Mouse (Mus musculus) forebrain, embryonic 13.5 days (tissue): Measurements from ENCODE around the gene Proser1. TPM values are rescaled to one million over a fixed set of nuclear protein-coding genes. Genes with fewer than 3 reads are reported as not detected.

ENCODE experiments used
- ATAC-seq: fragments of 200-750 bp; cut with Nextera tagmentation; 2 replicates; pipeline ENCODE4 v1.8.0; 2017
- H3K27ac ChIP-seq: fragments of 300-500 bp; sonication (generic); 2 replicates; pipeline ENCODE4 v1.5.1; 2015; ENCODE audit warnings: inconsistent platforms, mild to moderate bottlenecking, moderate library complexity
- H3K27me3 ChIP-seq: fragments of 300-500 bp; sonication (generic); 2 replicates; pipeline ENCODE4 v1.6.1; 2015; ENCODE audit warnings: mild to moderate bottlenecking, inconsistent platforms
- H3K36me3 ChIP-seq: fragments of 300-500 bp; sonication (generic); 2 replicates; pipeline ENCODE4 v1.6.1; 2015; ENCODE audit warnings: mild to moderate bottlenecking, inconsistent platforms; ENCODE audit not compliant: poor library complexity, severe bottlenecking
- H3K4me1 ChIP-seq: fragments of 300-500 bp; sonication (generic); 2 replicates; pipeline ENCODE4 v1.6.1; 2015; ENCODE audit warnings: inconsistent platforms
- H3K4me2 ChIP-seq: fragments of 300-500 bp; sonication (generic); 2 replicates; pipeline ENCODE4 v1.6.1; 2015; ENCODE audit warnings: inconsistent platforms, mild to moderate bottlenecking, moderate library complexity
- H3K4me3 ChIP-seq: fragments of 300-500 bp; sonication (generic); 2 replicates; pipeline ENCODE4 v1.5.1; 2015; ENCODE audit warnings: mild to moderate bottlenecking, inconsistent platforms
- H3K9ac ChIP-seq: fragments of 300-500 bp; sonication (generic); 2 replicates; pipeline ENCODE4 v1.6.1; 2015; ENCODE audit warnings: mild to moderate bottlenecking, inconsistent platforms
- H3K9me3 ChIP-seq: fragments of 300-500 bp; sonication (generic); replicated peaks from 2 replicates; pipeline ENCODE4 v1.6.1; 2016; ENCODE audit warnings: inconsistent platforms
- WGBS: fragments of 180-500 bp; shearing (Covaris S2); methylation state at CpG from one replicate; pipeline ENCODE4 v1.1.7; 2015; 5-methylcytosine and 5-hydroxymethylcytosine counted together
- polyA plus RNA-seq: library from polyadenylated mRNA; unstranded; fragments of >200 nt; fragmentation: Nextera tagmentation; extraction: Ambion mirVana; gene quantifications from 2 replicates; pipeline ENCODE4 v1.2.1, GENCODE M21; 2015

The Proser1 gene
- polyA plus RNA-seq, 1 experiment from 2014 or later, result 32.9 TPM

- no peak for ATAC-seq
- Histone ChIP-seq H3K9ac (no peak overlapping the region), H3K4me2 (no peak overlapping the region), H3K4me3 (no peak overlapping the region), H3K36me3 (peaks cover 63% of the 10 kb centered on the region), H3K27ac (no peak overlapping the region), H3K27me3 (no peaks in the 10 kb centered on the region), H3K4me1 (no peaks in the 10 kb centered on the region), H3K9me3 (no peaks in the 10 kb centered on the region)
- 93% methylated on average over 11 of the region's 11 CpGs for WGBS
Measured at GRCm38 (mm10) chr3:53450666-53451065, 12.8 kb upstream of the Proser1 start.

DNA sequence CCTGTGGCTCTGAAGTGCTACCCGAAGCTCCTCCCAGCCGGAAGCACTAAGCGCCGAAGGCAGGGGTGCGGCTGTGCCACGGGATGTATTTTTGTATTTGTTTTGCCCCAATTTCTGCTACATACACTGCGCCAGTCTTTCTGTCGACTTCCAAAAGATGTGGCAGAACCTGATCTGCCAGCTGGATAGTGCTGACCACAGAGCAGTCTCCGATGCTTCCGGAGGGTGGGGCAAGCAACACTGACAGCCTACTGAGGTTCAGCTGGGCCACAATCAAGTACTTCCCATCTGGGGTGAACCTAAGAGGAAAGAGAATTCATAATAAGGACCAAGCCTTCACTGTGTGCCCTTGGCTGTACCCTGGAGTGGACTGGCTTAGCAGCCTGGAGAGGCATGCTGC is 11.1 kb upstream of the Proser1 start:
- 96% methylated on average over 10 of the region's 10 CpGs for WGBS
- Histone ChIP-seq H3K9ac (no peak overlapping the region), H3K4me2 (no peak overlapping the region), H3K36me3 (peaks cover 78% of the 10 kb centered on the region), H3K9me3 (no peaks in the 10 kb centered on the region), H3K27me3 (no peaks in the 10 kb centered on the region), H3K4me1 (no peaks in the 10 kb centered on the region), H3K27ac (no peak overlapping the region), H3K4me3 (no peak overlapping the region)
- no peak for ATAC-seq

DNA sequence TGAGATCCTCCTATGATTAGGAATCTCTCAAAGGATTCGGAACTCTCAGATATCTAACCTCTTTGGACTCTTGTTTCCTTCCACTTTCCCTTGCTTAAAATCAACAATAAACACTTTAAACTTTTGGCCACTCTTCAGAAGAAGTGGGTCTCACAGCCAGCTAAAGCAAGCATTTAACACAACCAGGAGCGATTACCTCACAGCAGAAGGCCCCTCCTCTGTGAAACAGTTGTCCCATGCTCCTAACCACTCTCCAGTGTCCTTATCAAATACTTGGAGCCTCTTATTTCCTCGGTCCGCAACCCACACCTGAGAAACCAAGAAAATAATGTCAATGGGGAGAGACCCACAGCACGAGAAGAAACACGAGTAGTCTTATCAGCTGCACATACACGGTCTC is 10.1 kb upstream of the Proser1 start:
- no peak overlapping the region; the same call in 1 of the 2 replicates for H3K9ac ChIP-seq
- H3K4me3 ChIP-seq, result no peak overlapping the region
- peaks cover 85% of the 10 kb centered on the region for H3K36me3 ChIP-seq
- no peak for ATAC-seq
- no peaks in the 10 kb centered on the region for H3K9me3 ChIP-seq
- no peak overlapping the region for H3K27ac ChIP-seq
- WGBS, result 95% methylated on average over 7 of the region's 7 CpGs
- H3K4me1 ChIP-seq, result no peaks in the 10 kb centered on the region
- no peak overlapping the region for H3K4me2 ChIP-seq
- no peaks in the 10 kb centered on the region for H3K27me3 ChIP-seq

DNA sequence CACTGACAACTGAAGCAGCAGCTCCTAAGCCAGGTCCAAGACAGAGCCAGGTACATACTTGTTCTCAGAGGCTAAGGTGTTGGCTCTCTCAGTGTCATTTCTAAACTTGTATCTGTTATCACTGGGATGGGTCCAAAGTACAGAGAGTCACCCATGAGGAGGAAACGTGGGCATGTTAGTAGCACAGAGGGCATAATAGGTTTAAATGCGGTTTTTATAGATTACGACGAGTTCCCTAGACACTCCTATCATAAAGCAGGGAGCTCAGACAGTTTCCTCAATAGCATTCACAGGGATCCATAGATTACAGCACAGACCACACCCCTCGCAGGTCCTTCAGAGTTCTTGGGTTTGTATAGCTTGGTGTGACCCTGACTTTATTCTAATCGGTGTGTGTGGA is 9.5 kb upstream of the Proser1 start:
- Histone ChIP-seq H3K9me3 (no peaks in the 10 kb centered on the region), H3K9ac (no peak overlapping the region), H3K27me3 (no peaks in the 10 kb centered on the region), H3K4me2 (no peak overlapping the region), H3K4me3 (no peak overlapping the region), H3K36me3 (peaks cover 91% of the 10 kb centered on the region), H3K27ac (no peak overlapping the region), H3K4me1 (no peaks in the 10 kb centered on the region)
- 93% methylated on average over 6 of the region's 6 CpGs for WGBS
- no peak for ATAC-seq

GRCm38 (mm10) chr3:53454561-53454960 is 8.9 kb upstream of the Proser1 start:
- Histone ChIP-seq H3K27me3 (no peaks in the 10 kb centered on the region), H3K9me3 (no peaks in the 10 kb centered on the region), H3K4me1 (no peaks in the 10 kb centered on the region), H3K9ac (no peak overlapping the region), H3K4me2 (no peak overlapping the region), H3K27ac (no peak overlapping the region), H3K4me3 (no peak overlapping the region), H3K36me3 (peaks cover 94% of the 10 kb centered on the region)
- 96% methylated on average over 6 of the region's 6 CpGs for whole genome bisulfite sequencing
- no peak for ATAC-seq

DNA sequence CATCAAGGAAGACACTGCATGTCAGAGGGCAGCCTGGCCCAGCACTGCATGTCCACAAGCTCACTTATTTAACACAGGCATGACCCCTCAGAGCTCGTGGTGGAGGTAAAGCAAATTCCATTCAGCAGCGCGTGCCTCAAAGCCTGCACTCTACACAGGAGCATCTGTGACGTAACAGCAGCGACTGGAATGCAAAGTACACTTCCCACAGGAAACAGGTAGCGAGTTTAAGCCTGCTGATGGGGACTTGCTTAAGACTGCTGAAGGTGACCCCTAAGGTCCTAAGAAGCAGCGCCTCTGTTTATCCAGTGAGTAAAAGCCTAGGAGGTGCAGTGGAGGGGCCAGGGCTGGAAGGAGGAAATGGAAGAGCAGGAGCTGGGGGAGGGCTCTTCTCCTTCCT is 8.5 kb upstream of the Proser1 start:
- H3K4me1 ChIP-seq, result no peaks in the 10 kb centered on the region
- no peaks in the 10 kb centered on the region for H3K9me3 ChIP-seq
- no peak overlapping the region for H3K27ac ChIP-seq
- H3K27me3 ChIP-seq, result no peaks in the 10 kb centered on the region
- H3K4me3 ChIP-seq, result no peak overlapping the region
- no peak overlapping the region for H3K9ac ChIP-seq
- peaks cover 94% of the 10 kb centered on the region for H3K36me3 ChIP-seq
- no peak for ATAC-seq
- WGBS, result 87% methylated on average over 7 of the region's 7 CpGs
- no peak overlapping the region for H3K4me2 ChIP-seq

- H3K9me3 ChIP-seq, result no peaks in the 10 kb centered on the region
- no peak for ATAC-seq
- H3K27ac ChIP-seq, result no peak overlapping the region
- WGBS, result 82% methylated on average over 5 of the region's 5 CpGs
- H3K9ac ChIP-seq, result no peak overlapping the region
- H3K27me3 ChIP-seq, result no peaks in the 10 kb centered on the region
- no peak overlapping the region for H3K4me2 ChIP-seq
- H3K4me1 ChIP-seq, result peaks cover 18% of the 10 kb centered on the region
- H3K4me3 ChIP-seq, result no peak overlapping the region
- peaks cover 78% of the 10 kb centered on the region for H3K36me3 ChIP-seq
Measured at GRCm38 (mm10) chr3:53457750-53458149, 5.7 kb upstream of the Proser1 start.

DNA sequence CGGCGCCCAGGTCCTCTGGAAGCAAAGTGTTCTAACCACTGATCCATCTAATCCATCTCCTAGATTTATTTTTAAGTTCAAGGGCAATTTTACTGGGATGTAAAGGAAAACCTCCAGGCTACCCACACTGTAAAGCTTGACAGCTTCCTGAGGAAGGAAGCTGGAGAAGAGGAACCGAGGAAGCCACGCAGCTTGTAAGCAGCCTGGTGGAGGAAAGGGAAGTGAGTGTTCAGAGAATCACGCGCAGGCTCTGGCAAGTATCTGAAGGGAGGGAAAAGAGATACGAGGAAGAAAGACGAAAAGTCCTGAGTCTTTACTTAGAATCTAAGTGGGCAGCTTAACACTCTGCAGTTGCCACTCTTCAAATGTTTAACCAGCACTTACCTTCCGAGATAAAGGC is 3.4 kb upstream of the Proser1 start:
- H3K4me3 ChIP-seq, result no peak overlapping the region
- H3K9ac ChIP-seq, result no peak overlapping the region
- H3K4me1 ChIP-seq, result peaks cover 23% of the 10 kb centered on the region
- H3K27ac ChIP-seq, result no peak overlapping the region
- H3K36me3 ChIP-seq, result peaks cover 55% of the 10 kb centered on the region
- no peak for ATAC-seq
- 89% methylated on average over 9 of the region's 9 CpGs for WGBS
- no peaks in the 10 kb centered on the region for H3K27me3 ChIP-seq
- H3K4me2 ChIP-seq, result no peak overlapping the region
- H3K9me3 ChIP-seq, result no peaks in the 10 kb centered on the region

GRCm38 (mm10) chr3:53462701-53463045 is 793 bp upstream of the Proser1 start:
- peak overlapping the region; percentile 91 for H3K9ac ChIP-seq
- peak overlapping the region; percentile 88 for H3K4me3 ChIP-seq
- H3K27ac ChIP-seq, result peak overlapping the region; percentile 78
- no peaks in the 10 kb centered on the region for H3K27me3 ChIP-seq
- ATAC-seq, result no peak; the same call in 1 of the 2 replicates
- peaks cover 47% of the 10 kb centered on the region for H3K4me1 ChIP-seq
- no peaks in the 10 kb centered on the region for H3K9me3 ChIP-seq
- H3K4me2 ChIP-seq, result peak overlapping the region; percentile 83
- 3% methylated on average over 9 of the region's 9 CpGs for WGBS
- peaks cover 31% of the 10 kb centered on the region for H3K36me3 ChIP-seq

DNA sequence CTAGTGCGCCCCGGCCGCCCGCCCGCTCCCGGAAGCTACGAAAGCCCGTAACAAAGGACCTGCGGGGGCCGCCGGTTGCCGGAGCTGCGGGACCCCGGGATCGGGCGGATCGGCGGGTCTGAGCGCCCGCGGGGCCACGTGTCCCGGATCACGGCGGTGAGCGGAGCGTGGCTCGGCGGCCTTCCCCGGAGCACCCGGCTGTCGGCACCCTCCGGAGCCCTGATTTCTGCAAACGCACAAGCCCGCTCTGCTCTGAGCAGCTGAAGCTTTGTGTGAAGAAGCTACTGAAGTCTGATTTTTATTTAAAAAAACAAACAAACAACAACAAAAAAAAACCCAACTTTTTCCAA is 274 bp downstream of the Proser1 start:
- Histone ChIP-seq H3K4me3 (peak overlapping the region; percentile 88), H3K4me2 (peak overlapping the region; percentile 83), H3K27me3 (no peaks in the 10 kb centered on the region), H3K9ac (peak overlapping the region; percentile 91), H3K4me1 (peaks cover 47% of the 10 kb centered on the region), H3K27ac (peak overlapping the region; percentile 91), H3K9me3 (no peaks in the 10 kb centered on the region), H3K36me3 (peaks cover 21% of the 10 kb centered on the region; the same call in 1 of the 2 replicates)
- under 1% methylated on average over 33 of the region's 35 CpGs for WGBS
- ATAC-seq, result peak; percentile 75

DNA sequence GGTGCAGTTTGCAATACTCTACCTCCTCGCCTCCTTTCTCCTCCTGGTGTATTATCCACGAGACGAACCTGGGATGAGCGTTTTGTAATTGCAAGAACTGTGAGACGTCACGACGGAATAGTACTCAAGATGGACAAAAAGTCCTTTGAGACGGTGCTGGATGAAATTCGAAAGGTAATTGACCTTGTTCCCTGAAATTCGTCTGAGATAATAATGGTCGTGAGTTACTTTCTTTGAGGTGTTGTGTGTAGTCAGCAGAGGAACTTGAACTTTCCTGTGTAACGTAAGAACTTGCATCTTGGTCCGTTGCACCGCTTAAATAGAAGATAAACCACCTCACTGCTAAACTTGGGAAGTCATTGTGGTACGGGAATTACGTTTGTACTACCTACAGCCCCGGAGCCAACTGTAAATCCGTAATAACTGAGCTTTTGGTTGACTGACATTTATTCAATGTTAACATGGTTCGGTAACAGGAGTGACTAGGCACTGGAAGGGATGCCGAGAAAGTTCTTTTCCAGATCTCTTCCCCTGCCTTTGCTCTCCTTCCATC is 756 bp downstream of the Proser1 start:
- Histone ChIP-seq H3K27ac (peak overlapping the region; percentile 91; the same call in 1 of the 2 replicates), H3K9me3 (no peaks in the 10 kb centered on the region), H3K4me2 (peak overlapping the region; percentile 83), H3K36me3 (peaks cover 20% of the 10 kb centered on the region; the same call in 1 of the 2 replicates), H3K27me3 (no peaks in the 10 kb centered on the region), H3K9ac (peak overlapping the region; percentile 91), H3K4me1 (peaks cover 47% of the 10 kb centered on the region), H3K4me3 (peak overlapping the region; percentile 88)
- no peak for ATAC-seq
- under 1% methylated on average over 20 of the region's 20 CpGs for WGBS

DNA sequence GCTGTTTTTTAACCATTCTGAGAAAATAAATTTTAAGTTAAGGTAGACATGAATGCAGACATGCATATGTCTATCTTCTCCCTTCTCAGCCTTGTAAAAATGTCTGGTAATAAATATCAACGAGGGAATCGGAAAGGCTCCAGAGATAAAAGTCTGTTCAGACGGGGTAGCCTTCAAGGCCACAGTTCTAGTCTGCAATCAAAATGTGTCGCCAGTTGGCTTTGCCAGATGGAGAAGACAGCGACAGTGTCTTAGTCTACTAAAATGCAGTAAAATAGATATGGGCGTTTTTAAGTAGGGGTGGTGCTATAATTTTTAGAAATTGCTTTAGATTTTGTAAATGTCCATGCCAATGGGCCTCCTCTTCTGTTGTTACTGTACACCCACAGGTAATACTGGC is 1.9 kb downstream of the Proser1 start:
- H3K4me2 ChIP-seq, result peak overlapping the region; percentile 83

DNA sequence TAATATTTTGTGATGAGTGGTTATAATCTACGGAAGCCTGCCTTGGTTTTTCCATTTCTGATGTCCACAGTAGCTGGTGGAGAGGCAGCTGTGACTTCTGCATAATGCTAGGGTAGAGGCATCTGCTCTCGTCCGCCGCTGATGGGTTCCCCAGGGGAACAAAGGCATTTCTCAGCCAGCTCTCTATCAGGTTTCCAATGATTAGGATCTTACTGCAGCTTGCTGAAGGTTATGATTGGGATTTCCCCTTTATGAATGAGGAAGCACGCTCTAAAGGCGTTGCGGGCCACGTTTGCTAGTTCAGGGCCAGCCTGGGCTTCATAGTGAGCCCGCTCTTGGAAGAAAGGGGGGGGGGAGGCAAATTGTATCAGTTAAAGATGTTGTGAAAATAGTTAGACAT is 3.0 kb downstream of the Proser1 start:
- no peak for ATAC-seq
- no peaks in the 10 kb centered on the region for H3K9me3 ChIP-seq
- peak overlapping the region; percentile 55; the same call in 1 of the 2 replicates for H3K9ac ChIP-seq
- H3K27me3 ChIP-seq, result no peaks in the 10 kb centered on the region
- 73% methylated on average over 9 of the region's 9 CpGs for WGBS
- peaks cover 9% of the 10 kb centered on the region for H3K36me3 ChIP-seq
- peaks cover 40% of the 10 kb centered on the region for H3K4me1 ChIP-seq
- peak overlapping the region; percentile 31; the same call in 1 of the 2 replicates for H3K27ac ChIP-seq
- H3K4me2 ChIP-seq, result peak overlapping the region; percentile 83
- H3K4me3 ChIP-seq, result peak overlapping the region; percentile 20

More for the DNA sequence above, 1.9 kb downstream of the Proser1 start:
- H3K9me3 ChIP-seq, result no peaks in the 10 kb centered on the region
- no peak for ATAC-seq
- H3K27me3 ChIP-seq, result no peaks in the 10 kb centered on the region
- H3K36me3 ChIP-seq, result peaks cover 9% of the 10 kb centered on the region
- no peak overlapping the region for H3K27ac ChIP-seq
- peak overlapping the region; percentile 88 for H3K4me3 ChIP-seq
- peaks cover 47% of the 10 kb centered on the region for H3K4me1 ChIP-seq
- WGBS, result 64% methylated on average over 6 of the region's 6 CpGs
- peak overlapping the region; percentile 55 for H3K9ac ChIP-seq
